Mouse (Mus musculus) intestine, postnatal 0 days (tissue): ENCODE results near the gene Otp. TPM values are rescaled to one million over a fixed set of nuclear protein-coding genes. Genes with fewer than 3 reads are reported as not detected.

Experiments used
- ATAC-seq: fragments of 200-750 bp; cut with Nextera tagmentation; 2 replicates; pipeline ENCODE4 v1.8.0; 2017; ENCODE audit warnings: mild to moderate bottlenecking, moderate TSS enrichment, moderate library complexity
- H3K27ac ChIP-seq: fragments of 300-500 bp; sonication (generic); 2 replicates; pipeline ENCODE4 v1.5.1; 2014; ENCODE audit warnings: mild to moderate bottlenecking, low read depth, low read length, moderate library complexity
- H3K27me3 ChIP-seq: fragments of 300-500 bp; sonication (generic); replicated peaks from 2 replicates; pipeline ENCODE4 v1.6.1; 2014; ENCODE audit warnings: low read length, mixed read lengths; ENCODE audit not compliant: control insufficient read depth, insufficient read depth
- H3K36me3 ChIP-seq: fragments of 300-500 bp; sonication (generic); 2 replicates; pipeline ENCODE4 v1.6.1; 2014; ENCODE audit warnings: mild to moderate bottlenecking, moderate library complexity; ENCODE audit not compliant: control insufficient read depth, insufficient read depth
- H3K4me1 ChIP-seq: fragments of 300-500 bp; sonication (generic); replicated peaks from 2 replicates; pipeline ENCODE4 v1.6.1; 2014; ENCODE audit warnings: antibody characterized with exemption, low read length, mixed read lengths; ENCODE audit not compliant: control insufficient read depth, insufficient read depth
- H3K4me2 ChIP-seq: fragments of 300-500 bp; sonication (generic); replicated peaks from 2 replicates; pipeline ENCODE4 v1.6.1; 2014; ENCODE audit warnings: low read depth, mild to moderate bottlenecking, moderate library complexity
- H3K4me3 ChIP-seq: fragments of 300-500 bp; sonication (generic); 2 replicates; pipeline ENCODE4 v1.5.1; 2014; ENCODE audit warnings: low read depth, low read length
- H3K9ac ChIP-seq: fragments of 300-500 bp; sonication (generic); 2 replicates; pipeline ENCODE4 v1.6.1; 2014; ENCODE audit warnings: mild to moderate bottlenecking, low read depth, low read length
- H3K9me3 ChIP-seq: fragments of 300-500 bp; sonication (generic); 2 replicates; pipeline ENCODE4 v1.6.1; 2016; ENCODE audit warnings: mixed run types; ENCODE audit not compliant: control insufficient read depth
- CTCF ChIP-seq: sonication (generic); IDR thresholded peaks from 2 replicates; pipeline ENCODE4 v1.5.1; 2016; ENCODE audit warnings: low read depth, mild to moderate bottlenecking, control low read depth, antibody characterized with exemption, moderate library complexity
- WGBS: fragments of 180-500 bp; shearing (Covaris S2); extraction: QIAGEN DNeasy Blood & Tissue Kit; methylation state at CpG from one replicate; pipeline ENCODE4 v1.1.7; 2014; 5-methylcytosine and 5-hydroxymethylcytosine counted together
- polyA plus RNA-seq: library from polyadenylated mRNA; unstranded; fragments of >200 nt; fragmentation: Nextera tagmentation; extraction: Ambion mirVana; gene quantifications from 2 replicates; pipeline ENCODE4 v1.2.1, GENCODE M21; 2015

Gene Otp
- polyA plus RNA-seq, result not detected in 2 replicates

GRCm38 (mm10) chr13:94875396-94875880 is at the start of gene Otp:
TSS of gene Otp (plus strand) at chr13:94875602.
- TF ChIP-seq CTCF, result no peak
- H3K4me3 ChIP-seq, result no peak within 1 kb of the TSS
- H3K27me3 ChIP-seq, result peaks cover 90% of the 10 kb centered on the region
- no peak within 1 kb of the TSS for H3K4me2 ChIP-seq
- ATAC-seq, result no peak
- no peaks in the 10 kb centered on the region for H3K36me3 ChIP-seq
- H3K9me3 ChIP-seq, result no peaks in the 10 kb centered on the region
- no peaks in the 10 kb centered on the region for H3K4me1 ChIP-seq
- H3K27ac ChIP-seq, result no peak within 1 kb of the TSS
- H3K9ac ChIP-seq, result no peak within 1 kb of the TSS
- WGBS, result 3% methylated on average over 27 of the region's 30 CpGs

- no peak overlapping the region for H3K9ac ChIP-seq
- H3K36me3 ChIP-seq, result no peaks in the 10 kb centered on the region
- TF ChIP-seq CTCF, result no peak
- no peaks in the 10 kb centered on the region for H3K9me3 ChIP-seq
- no peak overlapping the region for H3K27ac ChIP-seq
- WGBS, result 69% methylated on average over 5 of the region's 5 CpGs
- H3K27me3 ChIP-seq, result no peaks in the 10 kb centered on the region
- H3K4me3 ChIP-seq, result no peak overlapping the region
- H3K4me1 ChIP-seq, result 0 out of 2 replicates have a peak, but pooled peaks cover 6% of the 10 kb centered on the region
- H3K4me2 ChIP-seq, result no peak overlapping the region
- peak; percentile 53 for ATAC-seq
Measured at GRCm38 (mm10) chr13:94826389-94826788, 49.0 kb upstream of the Otp start.

DNA sequence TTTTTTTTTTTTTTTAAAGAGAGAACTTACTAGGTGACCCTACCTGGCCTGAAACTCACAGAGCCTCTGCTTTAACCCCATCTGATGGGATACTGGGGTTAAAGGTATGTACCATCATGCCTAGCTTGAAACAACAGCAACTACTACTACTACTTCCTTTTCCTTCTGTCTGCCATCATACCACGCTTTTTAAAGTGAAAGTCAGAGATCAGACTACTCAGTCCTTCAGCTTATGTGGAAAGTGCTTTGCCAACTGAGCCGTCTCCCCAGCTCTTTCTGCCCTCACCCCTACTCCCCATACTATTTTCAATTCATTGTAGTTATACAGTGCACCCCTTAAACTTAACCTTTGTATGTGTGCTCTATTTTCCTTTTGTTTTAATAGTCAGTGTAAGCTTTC is 48.4 kb upstream of the Otp start:
- no peak overlapping the region for H3K27ac ChIP-seq
- H3K9me3 ChIP-seq, result no peaks in the 10 kb centered on the region
- ATAC-seq, result no peak
- H3K4me3 ChIP-seq, result no peak overlapping the region
- H3K4me2 ChIP-seq, result no peak overlapping the region
- H3K4me1 ChIP-seq, result 0 out of 2 replicates have a peak, but pooled peaks cover 6% of the 10 kb centered on the region
- TF ChIP-seq CTCF, result no peak
- H3K36me3 ChIP-seq, result no peaks in the 10 kb centered on the region
- no peaks in the 10 kb centered on the region for H3K27me3 ChIP-seq
- WGBS, result 73% methylated on average over 2 of the region's 2 CpGs
- H3K9ac ChIP-seq, result no peak overlapping the region

- no peak for TF ChIP-seq CTCF
- H3K27me3 ChIP-seq, result no peaks in the 10 kb centered on the region
- 0 out of 2 replicates have a peak, but pooled peaks cover 6% of the 10 kb centered on the region for H3K4me1 ChIP-seq
- no peak overlapping the region for H3K4me2 ChIP-seq
- H3K27ac ChIP-seq, result no peak overlapping the region
- 46% methylated on average over 2 of the region's 2 CpGs for WGBS
- H3K9me3 ChIP-seq, result no peaks in the 10 kb centered on the region
- ATAC-seq, result no peak
- no peak overlapping the region for H3K9ac ChIP-seq
- H3K4me3 ChIP-seq, result no peak overlapping the region
- H3K36me3 ChIP-seq, result no peaks in the 10 kb centered on the region
Measured at GRCm38 (mm10) chr13:94827847-94828246, 47.6 kb upstream of the Otp start.

- TF ChIP-seq CTCF, result no peak
- Histone ChIP-seq H3K4me1 (0 out of 2 replicates have a peak, but pooled peaks cover 3% of the 10 kb centered on the region), H3K9me3 (no peaks in the 10 kb centered on the region), H3K27me3 (no peaks in the 10 kb centered on the region), H3K9ac (no peak overlapping the region), H3K4me3 (no peak overlapping the region), H3K27ac (peak overlapping the region; percentile 42; the same call in 1 of the 2 replicates), H3K4me2 (no peak overlapping the region), H3K36me3 (peaks cover 36% of the 10 kb centered on the region)
- peak; percentile 64 for ATAC-seq
- 24% methylated on average over 5 of the region's 5 CpGs for WGBS
Measured at GRCm38 (mm10) chr13:94838047-94838720, 37.2 kb upstream of the Otp start.

DNA sequence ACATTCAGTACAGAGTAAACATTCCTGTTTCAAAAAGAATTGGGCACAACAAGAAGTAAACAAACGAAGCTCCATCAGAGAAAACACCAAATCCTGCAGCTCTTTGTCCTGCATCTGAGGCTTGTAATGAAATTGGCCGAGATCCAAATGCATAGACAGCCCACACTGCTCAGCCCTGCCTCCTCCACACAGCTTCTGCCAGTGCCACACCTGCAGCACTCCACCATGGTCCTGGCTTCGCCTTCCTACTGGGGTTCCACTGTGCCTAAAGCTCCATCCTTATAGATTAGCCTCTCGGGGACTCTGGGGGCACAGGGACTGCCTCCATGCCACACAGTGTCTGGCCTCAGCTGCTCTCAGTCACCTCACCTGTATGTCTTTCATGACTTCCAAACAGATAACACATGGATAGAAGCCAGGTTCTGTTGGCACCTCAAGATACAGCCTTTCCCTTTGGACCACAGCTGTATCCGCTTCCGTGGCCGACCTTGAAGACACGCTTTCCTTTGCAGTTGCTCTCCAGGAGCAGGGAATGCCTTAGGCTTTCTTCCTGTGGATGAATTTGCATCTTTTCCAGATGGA is 36.6 kb upstream of the Otp start:
- 79% methylated on average over 8 of the region's 8 CpGs for WGBS
- Histone ChIP-seq H3K27me3 (no peaks in the 10 kb centered on the region), H3K4me1 (0 out of 2 replicates have a peak, but pooled peaks cover 3% of the 10 kb centered on the region), H3K9ac (no peak overlapping the region), H3K36me3 (peaks cover 33% of the 10 kb centered on the region), H3K9me3 (no peaks in the 10 kb centered on the region), H3K4me2 (no peak overlapping the region), H3K4me3 (no peak overlapping the region), H3K27ac (no peak overlapping the region)
- no peak for TF ChIP-seq CTCF
- ATAC-seq, result peak; percentile 22
